In the genomic region with DNA sequence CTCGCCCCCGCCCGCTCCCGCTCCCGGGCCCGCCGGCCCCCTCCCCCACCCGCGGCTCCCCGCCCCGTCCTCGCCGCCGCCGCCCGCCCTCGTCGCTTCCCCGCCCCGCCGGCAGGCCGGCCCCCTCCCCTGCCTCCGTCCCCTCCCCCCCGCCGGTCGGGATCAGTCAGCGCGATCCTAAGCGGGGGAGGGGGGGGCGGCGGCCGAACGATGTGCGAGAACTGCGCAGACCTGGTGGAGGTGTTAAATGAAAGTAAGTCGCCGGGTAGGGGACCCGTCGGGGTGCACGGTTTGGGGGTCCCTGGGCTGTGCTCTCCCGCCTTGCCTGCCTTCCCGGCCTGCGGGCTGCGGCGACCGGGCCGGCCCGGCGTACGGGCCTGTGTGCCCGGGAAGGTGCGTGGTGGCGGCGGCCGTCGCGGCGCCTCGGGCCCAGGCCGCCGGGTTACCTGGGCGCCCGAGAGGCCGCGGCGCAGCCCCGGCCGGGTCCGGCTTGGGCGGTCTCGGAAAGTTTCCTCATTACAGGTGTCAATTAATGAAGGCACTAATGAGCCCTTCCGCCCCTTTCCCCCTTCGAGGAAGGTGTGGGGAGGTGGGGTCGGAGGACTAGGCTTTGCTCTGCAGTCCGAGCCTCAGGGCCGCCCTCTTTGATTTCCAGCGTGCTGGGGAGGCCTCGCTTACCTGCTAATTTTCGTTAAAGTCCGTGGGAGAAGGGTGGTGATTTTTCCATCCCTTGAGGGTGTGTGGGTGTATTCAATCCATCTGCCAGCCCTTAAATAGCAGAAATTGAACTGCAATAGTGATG, we compare ENCODE assay signal across 8 mouse cellular contexts. TPM values are rescaled to one million over a fixed set of nuclear protein-coding genes. Genes with fewer than 3 reads are reported as not detected.
DNase-seq lines count a peak whose midpoint lies in the region; ATAC-seq and TF ChIP-seq lines count a peak whose summit lies in the region.

Usp34 (plus strand) TSS at position 132 of the 802 bp plus-strand sequence.

- H3K9ac ChIP-seq in hindbrain, postnatal 0 days (replicated peaks; ENCODE audit: low read length): peak within 1 kb of the TSS; percentile 96

- peak; percentile 83 for DNase-seq in ZHBTc4 (ENCODE audit: low read depth, low spot score)
- peak; percentile 57 to 74 for DNase-seq in cerebellum, postnatal 36 days
- DNase-seq in gastrocnemius, adult 8-10 months (ENCODE audit: low spot score in 2 of 2): peak; percentile 46 to 54
- peak; percentile 29 for DNase-seq in hindbrain, postnatal 0 days (ENCODE audit: low spot score)
- peak; percentile 37 to 52 for DNase-seq in left cerebral cortex, postnatal 14 days (ENCODE audit: low spot score in 2 of 2)
- peak; percentile 40 for DNase-seq in right cerebral cortex, postnatal 25 days
- DNase-seq in urinary bladder, postnatal 4 days (ENCODE audit: low spot score in 2 of 2): peak; percentile 65 to 70

- H3K4me3 ChIP-seq in hindbrain, postnatal 0 days (ENCODE audit: low read length): peak within 1 kb of the TSS; percentile 94

- H3K4me2 ChIP-seq in hindbrain, postnatal 0 days (ENCODE audit: low read depth, low read length): peak within 1 kb of the TSS; percentile 70

- H3K27ac ChIP-seq in hindbrain, postnatal 0 days: peak within 1 kb of the TSS; percentile 99

- no peak for TF ChIP-seq CTCF in hindbrain, postnatal 0 days (IDR thresholded peaks at IDR 0.05; ENCODE audit: low read depth)

- no peaks in the 10 kb centered on the region for H3K9me3 ChIP-seq in hindbrain, postnatal 0 days (ENCODE audit: low read length)

- H3K36me3 ChIP-seq in hindbrain, postnatal 0 days (ENCODE audit: insufficient read depth, low read length): no peaks in the 10 kb centered on the region

- under 1% methylated on average over 37 of the region's 80 CpGs for WGBS in hindbrain, postnatal 0 days

- no peaks in the 10 kb centered on the region for H3K27me3 ChIP-seq in hindbrain, postnatal 0 days (ENCODE audit: insufficient read depth, low read length)

- ATAC-seq in hindbrain, postnatal 0 days: no peak
- 0 out of 2 replicates have a peak, but pooled peaks have one; percentile 15 for ATAC-seq in megakaryocyte-erythroid progenitor cell, adult 5-6 weeks (replicated peaks; ENCODE audit: low FRiP score, low TSS enrichment, poor library complexity, severe bottlenecking)

- H3K4me1 ChIP-seq in hindbrain, postnatal 0 days (ENCODE audit: insufficient read depth, low read length): peaks cover 9% of the 10 kb centered on the region; the same call in 1 of the 2 replicates

- intact Hi-C loops in left cerebral cortex, postnatal 14 days (cut with DNase I): no loop called here

RNA-seq across cellular contexts. Expression of gene Usp34, which starts in this region (rescaled TPM):
- 10 to 100 TPM; 37.3 to 53.5 (median 43.3) TPM for total RNA-seq in gastrocnemius, adult 8-10 months (2022)
- total RNA-seq in hindbrain, postnatal 0 days (2014; rRNA removed): 95.2 and 95.3 TPM in 2 replicates
- polyA plus RNA-seq in hindbrain, postnatal 0 days (2015; fragmentation: Nextera tagmentation; extraction: Ambion mirVana): 24.5 and 26.7 TPM in 2 replicates
- 100 to 1,000 TPM; 104 to 108 TPM for total RNA-seq in left cerebral cortex, postnatal 14 days (2021)
- total RNA-seq in megakaryocyte-erythroid progenitor cell, adult 5-6 weeks (2014; fragmentation: Nextera tagmentation): 50.7 and 76.1 TPM in 2 replicates
- total RNA-seq in megakaryocyte-erythroid progenitor cell, adult 5-6 weeks (2017): 31.9 and 59.4 TPM in 2 replicates

Comparison
In these comparisons a context has a peak if more than half of its experiments do, and no peak if none do; other contexts are left out.
1. DNase-seq: peak in every context shown above with its lines; median percentile 83 in ZHBTc4; 68 in urinary bladder, postnatal 4 days; 66 in cerebellum, postnatal 36 days; 50 in gastrocnemius, adult 8-10 months; 44 in left cerebral cortex, postnatal 14 days; 40 in right cerebral cortex, postnatal 25 days; 29 in hindbrain, postnatal 0 days.